17 mouse cellular contexts compared by ENCODE assay signal in genomic region chr17:66090251-66090650, GRCm38 (mm10).
"Had no signal": no experiment of that assay in that cellular context is flagged by ENCODE, and none has a peak within 500 bp of the region (broad histone marks: within the 10 kb centered on the region; RNA-seq: fewer than 3 reads in every experiment).

No protein-coding gene starts in this region.

- ATAC-seq: lung, postnatal 0 days had no signal

- H3K4me2 ChIP-seq: lung, embryonic 15.5 days; midbrain, embryonic 12.5 days; neural tube, embryonic 12.5 days; stomach, embryonic 15.5 days had no signal

- H3K27ac ChIP-seq: liver, embryonic 14.5 days; lung, embryonic 15.5 days; macrophage; midbrain, embryonic 12.5 days; neural tube, embryonic 12.5 days; stomach, embryonic 15.5 days; stomach, postnatal 0 days had no signal

- H3K9me3 ChIP-seq: lung, embryonic 15.5 days; megakaryocyte, embryonic 14.5 days; midbrain, embryonic 12.5 days; neural tube, embryonic 12.5 days; stomach, embryonic 15.5 days had no signal

- H3K9ac ChIP-seq: liver, embryonic 14.5 days; lung, embryonic 15.5 days; midbrain, embryonic 12.5 days; neural tube, embryonic 12.5 days; stomach, embryonic 15.5 days had no signal

- DNase-seq: lung, adult 18-20 months; lung, postnatal 14 days; lung, postnatal 36 days; midbrain, embryonic 14.5 days; right cerebral cortex, postnatal 14 days; thymus, adult 2 months; thymus, postnatal 25 days; thymus, postnatal 4 days had no signal

- H3K4me3 ChIP-seq: lung, embryonic 15.5 days; megakaryocyte, embryonic 14.5 days; midbrain, embryonic 12.5 days; neural tube, embryonic 12.5 days; stomach, embryonic 15.5 days had no signal

- H3K4me1 ChIP-seq: lung, embryonic 15.5 days; midbrain, embryonic 12.5 days; neural tube, embryonic 12.5 days; stomach, embryonic 15.5 days had no signal

- H3K27me3 ChIP-seq: lung, embryonic 15.5 days; megakaryocyte, embryonic 14.5 days; midbrain, embryonic 12.5 days; neural tube, embryonic 12.5 days; stomach, embryonic 15.5 days had no signal
